Mouse (Mus musculus): ENCODE results near the gene Cxcl15. TPM values are rescaled to one million over a fixed set of nuclear protein-coding genes. Genes with fewer than 3 reads are reported as not detected.

Gene Cxcl15
- 0.06 and 0.08 TPM in 2 replicates for polyA plus RNA-seq (2015; fragmentation: Nextera tagmentation; extraction: Ambion mirVana)

DNA sequence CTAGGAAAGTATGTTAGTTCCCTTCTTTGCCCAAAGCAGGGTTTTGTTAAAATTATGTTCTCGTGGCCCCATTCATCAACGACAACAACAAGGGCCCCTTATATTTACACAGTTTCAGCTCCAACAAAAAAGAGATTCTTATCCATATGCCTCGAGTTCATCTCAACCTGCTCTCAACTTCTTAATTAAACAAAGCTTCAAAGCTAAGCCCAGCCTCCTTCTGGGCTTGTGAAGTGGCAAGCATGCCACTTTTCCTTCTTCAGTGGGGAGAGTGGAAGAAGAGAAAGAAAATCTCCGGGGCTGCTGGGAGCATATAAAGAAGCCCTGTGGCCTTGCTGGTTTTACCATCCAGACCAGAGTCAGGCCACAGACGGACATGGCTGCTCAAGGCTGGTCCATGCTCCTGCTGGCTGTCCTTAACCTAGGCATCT is at the start of gene Cxcl15:
Gene Cxcl15, plus strand, starts transcription at position 340 of the 431 bp plus-strand sequence.
- H3K27me3 ChIP-seq, result no peaks in the 10 kb centered on the region
- no peak within 1 kb of the TSS for H3K27ac ChIP-seq
- H3K4me3 ChIP-seq (replicated peaks), result no peak within 1 kb of the TSS
- H3K36me3 ChIP-seq, result no peaks in the 10 kb centered on the region
- 68% methylated on average over 5 of the region's 5 CpGs for WGBS
- ATAC-seq (replicated peaks; ENCODE audit: low FRiP score), result no peak
- H3K4me1 ChIP-seq, result peaks cover 13% of the 10 kb centered on the region
- no peak within 1 kb of the TSS for H3K4me2 ChIP-seq
- no peak within 1 kb of the TSS for H3K9ac ChIP-seq
- H3K9me3 ChIP-seq (replicated peaks), result no peaks in the 10 kb centered on the region

DNA sequence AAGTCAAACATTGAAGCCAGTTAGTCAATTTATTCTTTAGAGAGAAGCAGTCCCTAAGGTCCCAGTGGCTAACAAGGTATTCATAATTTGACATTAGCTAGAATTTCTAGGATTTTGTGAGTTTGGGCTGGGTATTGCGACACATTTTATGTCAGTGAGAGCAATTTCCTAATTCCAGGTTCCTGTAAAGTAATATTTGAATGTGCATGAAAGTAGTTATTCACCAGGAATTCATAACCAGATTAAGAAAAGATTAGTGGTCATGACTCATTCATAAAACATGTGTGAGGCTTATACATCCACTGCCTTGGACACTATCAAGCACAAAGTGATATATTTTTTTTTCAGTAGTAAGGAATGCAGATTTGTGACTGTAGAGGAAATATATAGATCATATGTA is 40.4 kb upstream of the Cxcl15 start:
- Histone ChIP-seq H3K27me3 (peaks cover 2% of the 10 kb centered on the region; the same call in 1 of the 2 replicates), H3K4me1 (peaks cover 8% of the 10 kb centered on the region)
- ATAC-seq (replicated peaks; ENCODE audit: low FRiP score), result no peak

DNA sequence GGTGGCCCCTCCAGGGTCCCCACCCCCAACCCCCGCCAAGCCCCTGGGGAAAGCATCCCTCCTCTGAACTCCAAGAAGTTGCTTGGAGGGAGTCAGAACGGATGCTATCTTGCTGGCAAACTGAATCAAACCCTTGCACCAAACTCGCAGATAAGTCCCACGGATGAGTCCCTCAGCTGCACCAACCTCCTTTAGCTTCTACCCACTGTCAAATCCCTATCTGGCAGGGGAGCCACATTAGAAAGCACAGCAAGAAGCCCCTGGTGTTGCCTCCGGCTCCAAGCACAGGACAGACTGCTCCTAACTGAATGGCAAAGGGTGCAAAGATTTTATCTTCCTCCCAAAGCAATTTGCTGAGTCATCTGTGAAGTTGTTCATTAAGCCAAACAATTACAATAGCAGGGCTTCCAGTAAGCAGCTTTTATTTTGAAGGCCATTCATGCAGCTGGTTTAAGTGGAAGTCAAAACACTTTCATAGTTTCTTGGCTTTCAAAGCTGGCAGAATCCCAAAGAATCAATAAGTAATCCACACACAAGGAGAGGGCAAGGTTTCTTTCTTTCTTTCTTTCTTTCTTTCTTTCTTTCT is 36.2 kb upstream of the Cxcl15 start:
- no peak overlapping the region for H3K27ac ChIP-seq
- no peak overlapping the region for H3K4me2 ChIP-seq
- no peak overlapping the region for H3K9ac ChIP-seq
- H3K4me1 ChIP-seq, result peaks cover 17% of the 10 kb centered on the region
- ATAC-seq (replicated peaks; ENCODE audit: low FRiP score), result no peak; the same call in 1 of the 2 replicates
- no peaks in the 10 kb centered on the region for H3K9me3 ChIP-seq (replicated peaks)
- no peak overlapping the region for H3K4me3 ChIP-seq (replicated peaks)
- no peaks in the 10 kb centered on the region for H3K36me3 ChIP-seq
- 48% methylated on average over 5 of the region's 5 CpGs for WGBS
- H3K27me3 ChIP-seq, result peaks cover 12% of the 10 kb centered on the region

More for the DNA sequence above, 40.4 kb upstream of the Cxcl15 start:
- Histone ChIP-seq H3K9me3 (replicated peaks) (no peaks in the 10 kb centered on the region), H3K4me3 (replicated peaks) (no peak overlapping the region), H3K9ac (no peak overlapping the region), H3K27ac (no peak overlapping the region), H3K36me3 (no peaks in the 10 kb centered on the region), H3K4me2 (no peak overlapping the region)
- WGBS, result 89% methylated on average over 1 of the region's 1 CpGs

DNA sequence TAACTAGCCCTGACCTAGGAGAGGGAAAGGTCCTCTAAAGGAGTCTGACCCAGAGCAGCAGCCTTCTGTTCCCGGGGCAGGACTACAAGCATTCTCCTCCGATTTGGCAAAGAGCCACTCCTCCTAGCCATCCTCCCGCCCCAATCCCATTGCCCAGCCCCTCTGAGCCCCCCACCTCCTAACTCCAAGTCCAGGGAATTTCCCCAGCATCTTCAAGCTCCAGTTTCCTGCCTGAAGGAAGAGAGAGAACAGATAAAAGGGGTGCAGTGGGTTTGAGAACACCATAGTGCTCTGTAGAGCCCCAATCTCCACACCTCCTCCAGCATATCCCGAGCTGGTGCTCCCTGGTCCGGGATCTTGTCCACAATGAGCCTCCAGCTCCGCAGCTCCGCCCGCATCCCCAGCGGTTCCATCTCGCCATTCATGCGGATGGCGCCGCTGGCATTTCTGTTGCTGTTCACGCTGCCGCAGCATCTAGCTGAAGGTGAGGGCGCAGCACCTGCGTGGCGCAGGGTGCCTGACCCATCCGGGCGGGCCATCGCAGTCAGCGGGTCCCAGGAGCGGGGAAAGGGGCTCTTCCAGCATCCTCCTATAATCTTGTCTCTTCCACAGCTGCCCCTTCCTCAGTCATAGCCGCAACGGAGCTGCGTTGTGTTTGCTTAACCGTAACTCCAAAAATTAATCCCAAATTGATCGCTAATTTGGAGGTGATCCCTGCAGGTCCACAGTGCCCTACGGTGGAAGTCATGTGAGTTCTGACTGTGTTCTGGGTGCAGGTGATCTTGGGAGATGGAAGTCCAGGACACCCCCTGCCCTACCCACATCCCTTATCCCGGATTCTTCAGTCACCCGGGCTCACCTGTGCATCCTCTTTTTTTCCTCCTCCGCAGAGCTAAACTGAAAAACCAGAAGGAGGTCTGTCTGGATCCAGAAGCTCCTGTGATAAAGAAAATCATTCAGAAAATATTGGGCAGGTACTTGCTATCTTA is 35.0 kb upstream of the Cxcl15 start, which contains the start of gene Cxcl5:
Gene Cxcl5, plus strand, starts transcription at position 284 of the 989 bp plus-strand sequence.
- Histone ChIP-seq H3K27me3 (peaks cover 12% of the 10 kb centered on the region), H3K9ac (no peak within 1 kb of the TSS), H3K27ac (no peak within 1 kb of the TSS), H3K4me1 (peaks cover 17% of the 10 kb centered on the region), H3K9me3 (replicated peaks) (no peaks in the 10 kb centered on the region), H3K4me2 (peak within 1 kb of the TSS; percentile 76), H3K36me3 (no peaks in the 10 kb centered on the region), H3K4me3 (replicated peaks) (peak within 1 kb of the TSS; percentile 41)
- ATAC-seq (replicated peaks; ENCODE audit: low FRiP score), result no peak
- 4% methylated on average over 32 of the region's 32 CpGs for WGBS

DNA sequence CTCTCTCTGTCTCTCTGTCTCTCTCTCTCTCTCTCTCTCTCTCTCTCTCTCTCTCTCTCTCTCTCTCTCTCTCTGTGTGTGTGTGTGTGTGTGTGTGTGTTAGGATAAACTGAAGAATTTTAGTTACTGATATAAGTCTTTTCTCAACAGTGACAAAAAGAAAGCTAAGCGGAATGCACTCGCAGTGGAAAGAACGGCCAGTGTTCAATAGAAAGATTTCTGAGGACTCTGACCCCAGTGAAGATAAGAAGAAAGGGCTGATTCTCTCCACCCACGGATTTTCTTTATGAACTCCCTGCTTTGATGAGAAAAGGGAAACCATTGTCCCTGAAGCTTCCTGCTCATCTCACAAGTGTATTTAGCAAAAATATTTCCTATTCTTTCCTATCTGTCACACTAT is 34.0 kb upstream of the Cxcl15 start:
- no peaks in the 10 kb centered on the region for H3K9me3 ChIP-seq (replicated peaks)
- H3K36me3 ChIP-seq, result no peaks in the 10 kb centered on the region
- no peak for ATAC-seq (replicated peaks; ENCODE audit: low FRiP score)
- no peak overlapping the region for H3K27ac ChIP-seq
- H3K9ac ChIP-seq, result no peak overlapping the region
- peaks cover 17% of the 10 kb centered on the region for H3K4me1 ChIP-seq
- H3K4me2 ChIP-seq, result no peak overlapping the region
- peaks cover 12% of the 10 kb centered on the region for H3K27me3 ChIP-seq
- H3K4me3 ChIP-seq (replicated peaks), result no peak overlapping the region
- 60% methylated on average over 4 of the region's 4 CpGs for WGBS

DNA sequence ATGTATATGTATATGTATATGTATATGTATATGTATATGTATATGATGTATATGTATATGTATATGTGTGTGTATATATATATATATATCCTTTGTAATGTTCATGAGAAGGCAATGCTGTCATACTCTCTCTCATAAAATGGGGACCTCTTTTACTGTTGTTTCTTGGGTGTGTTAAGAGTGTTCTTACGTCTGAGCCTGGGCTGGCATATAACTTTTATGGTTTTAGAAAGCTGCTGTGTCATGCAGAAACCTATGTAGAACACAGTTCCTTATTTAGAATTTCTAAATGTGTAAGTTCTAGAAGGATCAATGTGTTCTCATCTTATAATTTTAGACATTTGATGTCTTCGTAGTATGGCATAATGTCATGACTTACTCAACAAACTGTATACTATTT is 33.5 kb upstream of the Cxcl15 start:
- ATAC-seq (replicated peaks; ENCODE audit: low FRiP score), result no peak
- no peak overlapping the region for H3K27ac ChIP-seq
- H3K9ac ChIP-seq, result no peak overlapping the region
- H3K27me3 ChIP-seq, result peaks cover 12% of the 10 kb centered on the region
- WGBS, result 92% methylated on average over 2 of the region's 2 CpGs
- no peak overlapping the region for H3K4me3 ChIP-seq (replicated peaks)
- no peak overlapping the region for H3K4me2 ChIP-seq
- peaks cover 17% of the 10 kb centered on the region for H3K4me1 ChIP-seq
- no peaks in the 10 kb centered on the region for H3K9me3 ChIP-seq (replicated peaks)
- no peaks in the 10 kb centered on the region for H3K36me3 ChIP-seq

DNA sequence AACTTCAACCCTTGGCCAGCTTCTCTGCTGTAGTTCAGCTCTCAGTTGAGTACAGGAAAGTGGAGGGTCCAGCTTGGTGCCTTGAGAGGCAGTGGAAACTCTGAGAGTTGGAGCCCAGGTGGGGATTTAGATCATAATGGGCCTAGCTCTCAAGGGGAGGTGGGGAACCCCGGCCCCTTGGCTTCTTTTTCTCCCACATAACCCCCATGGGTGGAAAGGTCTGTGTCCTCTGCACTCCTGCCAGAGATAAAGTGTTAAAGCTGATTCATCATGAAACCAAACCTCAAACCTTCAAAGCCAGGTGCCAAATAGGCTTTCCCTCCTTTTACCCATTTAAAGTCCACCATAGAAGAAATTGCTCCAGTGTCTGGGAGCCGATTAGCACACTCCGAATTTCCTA is 32.5 kb upstream of the Cxcl15 start:
- Histone ChIP-seq H3K4me3 (replicated peaks) (no peak overlapping the region), H3K4me1 (peaks cover 17% of the 10 kb centered on the region), H3K27me3 (peaks cover 12% of the 10 kb centered on the region), H3K4me2 (no peak overlapping the region), H3K9me3 (replicated peaks) (no peaks in the 10 kb centered on the region), H3K36me3 (no peaks in the 10 kb centered on the region), H3K27ac (no peak overlapping the region), H3K9ac (no peak overlapping the region)
- 90% methylated on average over 3 of the region's 3 CpGs for WGBS
- no peak for ATAC-seq (replicated peaks; ENCODE audit: low FRiP score)

DNA sequence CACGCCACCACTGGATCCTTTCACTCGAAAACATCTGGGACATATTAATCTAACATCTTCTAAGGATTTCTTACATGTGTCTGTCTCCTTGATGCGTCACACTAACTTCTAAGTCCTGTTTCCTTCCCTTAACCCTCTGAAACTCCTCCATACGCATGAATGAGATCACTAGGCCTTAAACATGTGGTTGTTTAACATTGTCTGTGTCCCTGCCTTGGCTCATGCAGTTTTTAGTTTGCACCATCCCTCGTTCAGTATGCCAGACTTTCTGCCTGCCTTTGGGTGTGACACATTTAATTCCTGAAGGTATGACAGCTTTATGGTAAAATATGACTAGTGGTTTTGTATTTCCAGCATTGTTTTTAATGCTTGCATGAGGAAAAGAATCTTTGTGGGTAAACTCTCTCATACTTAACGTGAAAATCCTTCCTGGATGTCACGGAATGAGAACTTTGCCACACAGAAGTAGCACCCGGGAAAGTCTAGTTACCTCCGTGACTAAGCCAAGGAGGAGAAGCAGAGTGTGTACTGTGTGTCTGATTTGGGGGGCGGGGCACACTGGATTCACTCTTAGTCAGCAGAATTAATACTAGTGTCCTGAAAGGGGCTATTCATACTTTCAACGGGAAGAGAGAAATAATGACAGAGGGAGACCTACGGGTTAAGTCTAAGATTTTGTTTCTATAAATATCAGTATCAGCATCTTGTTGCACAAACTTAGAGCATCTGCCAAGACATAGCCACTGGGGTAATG is 30.2 kb upstream of the Cxcl15 start:
- no peak overlapping the region for H3K27ac ChIP-seq
- peaks cover 8% of the 10 kb centered on the region for H3K4me1 ChIP-seq
- 80% methylated on average over 12 of the region's 12 CpGs for WGBS
- no peak overlapping the region for H3K4me2 ChIP-seq
- no peak for ATAC-seq (replicated peaks; ENCODE audit: low FRiP score)
- no peaks in the 10 kb centered on the region for H3K9me3 ChIP-seq (replicated peaks)
- H3K27me3 ChIP-seq, result peaks cover 9% of the 10 kb centered on the region
- H3K9ac ChIP-seq, result no peak overlapping the region
- no peaks in the 10 kb centered on the region for H3K36me3 ChIP-seq
- H3K4me3 ChIP-seq (replicated peaks), result no peak overlapping the region

DNA sequence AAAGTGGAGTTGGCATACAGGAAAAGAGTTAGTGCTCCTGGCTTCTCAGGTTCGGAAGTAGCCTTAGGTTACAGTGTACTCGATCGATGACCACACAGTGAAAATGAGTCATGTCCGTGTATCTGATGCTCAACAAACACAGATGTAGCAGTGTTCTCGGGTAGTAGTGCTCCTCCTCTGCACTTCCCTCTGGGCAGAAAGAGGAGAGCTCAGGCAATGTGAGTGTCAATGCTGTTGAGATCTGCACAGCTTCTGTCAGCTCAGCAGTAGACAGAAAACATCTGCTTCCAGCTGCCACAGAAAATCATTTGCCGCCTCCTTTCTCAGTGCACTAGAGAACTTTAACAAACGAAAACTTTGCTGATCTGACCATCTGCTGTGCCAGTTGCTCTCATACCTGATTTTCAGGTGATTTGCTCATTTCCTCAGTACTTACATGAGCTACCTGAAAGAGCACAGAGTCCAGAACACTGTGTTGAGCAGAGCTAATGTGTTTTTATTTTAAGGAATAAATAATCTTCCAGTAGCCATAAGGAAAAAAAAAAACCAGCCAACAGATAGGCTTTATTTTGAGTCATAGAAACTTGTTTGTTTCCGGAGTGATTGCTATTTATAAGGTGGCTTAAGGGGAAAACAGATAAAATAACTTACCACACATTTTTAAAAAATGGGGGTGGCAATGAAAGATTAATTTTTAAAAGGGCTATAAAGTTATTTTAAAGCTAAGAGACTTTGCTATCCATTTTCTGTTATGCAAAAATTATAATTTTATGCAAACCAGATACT is 28.3 kb upstream of the Cxcl15 start:
- Histone ChIP-seq H3K9ac (no peak overlapping the region), H3K4me1 (no peaks in the 10 kb centered on the region), H3K4me2 (no peak overlapping the region), H3K4me3 (replicated peaks) (no peak overlapping the region), H3K9me3 (replicated peaks) (no peaks in the 10 kb centered on the region), H3K36me3 (no peaks in the 10 kb centered on the region), H3K27ac (no peak overlapping the region), H3K27me3 (no peaks in the 10 kb centered on the region)
- peak; percentile 86; the same call in 1 of the 2 replicates for ATAC-seq (replicated peaks; ENCODE audit: low FRiP score)
- 41% methylated on average over 8 of the region's 8 CpGs for WGBS

DNA sequence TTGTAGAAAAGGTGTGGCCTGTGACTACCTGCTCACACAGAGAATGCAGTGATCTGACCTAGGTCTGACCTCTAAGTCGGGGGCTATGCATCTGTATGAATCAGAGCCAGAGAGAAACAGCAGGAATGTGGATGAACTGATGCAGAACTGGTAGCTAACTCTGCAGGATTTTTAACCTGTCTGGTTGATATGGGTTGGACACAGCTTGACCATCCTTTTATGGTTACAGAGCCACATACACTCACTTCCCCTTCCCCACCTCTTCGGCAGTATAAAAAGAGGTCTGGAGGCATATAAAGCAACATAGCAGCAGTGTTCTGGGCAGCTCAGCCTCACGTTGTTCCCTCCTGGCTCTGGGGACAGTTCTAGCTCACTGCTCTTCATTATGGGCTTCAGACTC is 26.1 kb upstream of the Cxcl15 start, which contains the start of gene Ppbp:
Gene Ppbp, plus strand, starts transcription at position 301 of the 400 bp plus-strand sequence.
- Histone ChIP-seq H3K27me3 (no peaks in the 10 kb centered on the region), H3K9ac (no peak within 1 kb of the TSS), H3K27ac (no peak within 1 kb of the TSS), H3K9me3 (replicated peaks) (no peaks in the 10 kb centered on the region), H3K4me2 (no peak within 1 kb of the TSS), H3K36me3 (no peaks in the 10 kb centered on the region), H3K4me1 (0 out of 2 replicates have a peak, but pooled peaks cover 3% of the 10 kb centered on the region), H3K4me3 (replicated peaks) (no peak within 1 kb of the TSS)
- 48% methylated on average over 3 of the region's 3 CpGs for WGBS
- ATAC-seq (replicated peaks; ENCODE audit: low FRiP score), result no peak

DNA sequence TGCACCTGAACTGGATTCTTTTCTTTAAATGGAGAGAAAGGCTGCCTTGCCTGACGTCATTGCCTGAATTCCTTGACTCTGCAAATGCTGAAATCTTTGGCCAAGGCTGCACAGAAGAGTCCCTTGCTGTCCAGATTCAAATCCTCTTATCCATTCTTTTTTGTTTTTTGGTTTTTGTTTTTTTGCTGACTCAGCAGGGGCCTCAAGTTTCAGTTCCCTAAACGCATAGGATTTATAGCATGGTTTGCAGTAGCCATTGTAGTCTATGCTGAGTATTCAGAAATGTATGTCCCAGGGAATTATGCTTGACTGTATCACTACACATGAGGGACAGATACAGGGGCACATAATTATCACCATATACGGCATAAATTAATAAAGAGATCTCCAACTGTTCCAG is 23.0 kb upstream of the Cxcl15 start:
- ATAC-seq (replicated peaks; ENCODE audit: low FRiP score), result no peak
- Histone ChIP-seq H3K4me3 (replicated peaks) (no peak overlapping the region), H3K4me2 (no peak overlapping the region), H3K9ac (no peak overlapping the region), H3K36me3 (no peaks in the 10 kb centered on the region), H3K4me1 (0 out of 2 replicates have a peak, but pooled peaks cover 3% of the 10 kb centered on the region), H3K9me3 (replicated peaks) (no peaks in the 10 kb centered on the region), H3K27ac (no peak overlapping the region), H3K27me3 (no peaks in the 10 kb centered on the region)
- 69% methylated on average over 3 of the region's 3 CpGs for WGBS

Data from kidney, embryonic 15.5 days (tissue).